Mouse (Mus musculus): ENCODE data around the gene Fam69b. TPM values are rescaled to one million over a fixed set of nuclear protein-coding genes. Genes with fewer than 3 reads are reported as not detected.
A peak's percentile ranks its signal among the peaks of the same experiment; 100 is the strongest.

Fam69b gene
- total RNA-seq, 2 experiments from 2014 or later = 9.3 to 11.1 TPM

- ATAC-seq (replicated peaks; ENCODE audit: poor library complexity, severe bottlenecking) = no peak
Measured at GRCm38 (mm10) chr2:26621246-26621645, 7.0 kb upstream of the Fam69b start.

GRCm38 (mm10) chr2:26622984-26623383, 5.3 kb upstream of the Fam69b start:
- peak; percentile 56 for ATAC-seq (replicated peaks; ENCODE audit: poor library complexity, severe bottlenecking)

GRCm38 (mm10) chr2:26625419-26625818, 2.8 kb upstream of the Fam69b start:
- ATAC-seq (replicated peaks; ENCODE audit: poor library complexity, severe bottlenecking) = no peak

GRCm38 (mm10) chr2:26626081-26626480, 2.2 kb upstream of the Fam69b start:
- ATAC-seq (replicated peaks; ENCODE audit: poor library complexity, severe bottlenecking) = no peak

- peak; percentile 15; the same call in 1 of the 2 replicates for ATAC-seq (replicated peaks; ENCODE audit: poor library complexity, severe bottlenecking)
Measured at GRCm38 (mm10) chr2:26628792-26629437, 658 bp downstream of the Fam69b start.

- ATAC-seq (replicated peaks; ENCODE audit: poor library complexity, severe bottlenecking) = no peak
Measured at GRCm38 (mm10) chr2:26632541-26633395, 4.5 kb downstream of the Fam69b start.

- ATAC-seq (replicated peaks; ENCODE audit: poor library complexity, severe bottlenecking) = no peak
Measured at GRCm38 (mm10) chr2:26633953-26634530, 5.8 kb downstream of the Fam69b start.

- ATAC-seq (replicated peaks; ENCODE audit: poor library complexity, severe bottlenecking) = peak; percentile 29
Measured at GRCm38 (mm10) chr2:26634629-26635488, 6.6 kb downstream of the Fam69b start.

- ATAC-seq (replicated peaks; ENCODE audit: poor library complexity, severe bottlenecking) = no peak
Measured at GRCm38 (mm10) chr2:26635489-26636324, 7.5 kb downstream of the Fam69b start.

- no peak for ATAC-seq (replicated peaks; ENCODE audit: poor library complexity, severe bottlenecking)
Measured at GRCm38 (mm10) chr2:26636325-26636635, 8.0 kb downstream of the Fam69b start.

- no peak for ATAC-seq (replicated peaks; ENCODE audit: poor library complexity, severe bottlenecking)
Measured at GRCm38 (mm10) chr2:26637316-26637932, 9.2 kb downstream of the Fam69b start.

- peak; percentile 23 for ATAC-seq (replicated peaks; ENCODE audit: poor library complexity, severe bottlenecking)
Measured at GRCm38 (mm10) chr2:26638039-26638438, 9.8 kb downstream of the Fam69b start.

GRCm38 (mm10) chr2:26638572-26638971, 10.3 kb downstream of the Fam69b start:
- ATAC-seq (replicated peaks; ENCODE audit: poor library complexity, severe bottlenecking) = no peak

- 0 out of 2 replicates have a peak, but pooled peaks have one; percentile 9 for ATAC-seq (replicated peaks; ENCODE audit: poor library complexity, severe bottlenecking)
Measured at GRCm38 (mm10) chr2:26639083-26639482, 10.8 kb downstream of the Fam69b start.

GRCm38 (mm10) chr2:26639838-26640830, 11.9 kb downstream of the Fam69b start:
- ATAC-seq (replicated peaks; ENCODE audit: poor library complexity, severe bottlenecking) = peak; percentile 72

- no peak for ATAC-seq (replicated peaks; ENCODE audit: poor library complexity, severe bottlenecking)
Measured at GRCm38 (mm10) chr2:26641006-26641647, 12.9 kb downstream of the Fam69b start.

GRCm38 (mm10) chr2:26643942-26644341, 15.7 kb downstream of the Fam69b start:
- peak; percentile 19; the same call in 1 of the 2 replicates for ATAC-seq (replicated peaks; ENCODE audit: poor library complexity, severe bottlenecking)

Data from granulocyte monocyte progenitor cell, adult 5-6 weeks (primary cell).